Mouse (Mus musculus): ENCODE data around the gene Gjc1.

Gene Gjc1

GRCm38 (mm10) chr11:102819021-102819782, at the start of gene Gjc1:
TSS of gene Gjc1 (minus strand) at chr11:102819700.
- peak; percentile 39 for DNase-seq (ENCODE audit: low read depth, low spot score)

GRCm38 (mm10) chr11:102864272-102864671, 44.8 kb upstream of the Gjc1 start:
- DNase-seq (ENCODE audit: low read depth, low spot score), result peak; percentile 86

GRCm38 (mm10) chr11:102859933-102860332, 40.4 kb upstream of the Gjc1 start:
- DNase-seq (ENCODE audit: low read depth, low spot score), result peak; percentile 88

GRCm38 (mm10) chr11:102858951-102859350, 39.5 kb upstream of the Gjc1 start:
- DNase-seq (ENCODE audit: low read depth, low spot score), result no peak

GRCm38 (mm10) chr11:102855941-102856340, 36.4 kb upstream of the Gjc1 start:
- no peak for DNase-seq (ENCODE audit: low read depth, low spot score)

- peak; percentile 25 for DNase-seq (ENCODE audit: low read depth, low spot score)
Measured at GRCm38 (mm10) chr11:102853760-102854159, 34.3 kb upstream of the Gjc1 start.

GRCm38 (mm10) chr11:102851883-102852282, 32.4 kb upstream of the Gjc1 start:
- DNase-seq (ENCODE audit: low read depth, low spot score), result peak; percentile 73

- DNase-seq (ENCODE audit: low read depth, low spot score), result no peak
Measured at GRCm38 (mm10) chr11:102845926-102846325, 26.4 kb upstream of the Gjc1 start.

GRCm38 (mm10) chr11:102838616-102839150, 19.2 kb upstream of the Gjc1 start:
- DNase-seq (ENCODE audit: low read depth, low spot score), result no peak

GRCm38 (mm10) chr11:102838126-102838525, 18.6 kb upstream of the Gjc1 start:
- no peak for DNase-seq (ENCODE audit: low read depth, low spot score)

- DNase-seq (ENCODE audit: low read depth, low spot score), result no peak
Measured at GRCm38 (mm10) chr11:102837385-102837784, 17.9 kb upstream of the Gjc1 start.

- no peak for DNase-seq (ENCODE audit: low read depth, low spot score)
Measured at GRCm38 (mm10) chr11:102836146-102836545, 16.6 kb upstream of the Gjc1 start.

GRCm38 (mm10) chr11:102835549-102835948, 16.0 kb upstream of the Gjc1 start, which contains the start of gene Higd1b:
TSS of gene Higd1b (plus strand) at chr11:102835849.
- no peak for DNase-seq (ENCODE audit: low read depth, low spot score)

GRCm38 (mm10) chr11:102834219-102834618, 14.7 kb upstream of the Gjc1 start:
- DNase-seq (ENCODE audit: low read depth, low spot score), result no peak

- DNase-seq (ENCODE audit: low read depth, low spot score), result no peak
Measured at GRCm38 (mm10) chr11:102832700-102833297, 13.3 kb upstream of the Gjc1 start.

- DNase-seq (ENCODE audit: low read depth, low spot score), result no peak
Measured at GRCm38 (mm10) chr11:102830276-102830675, 10.8 kb upstream of the Gjc1 start.

GRCm38 (mm10) chr11:102827097-102827496, 7.6 kb upstream of the Gjc1 start:
- DNase-seq (ENCODE audit: low read depth, low spot score), result no peak

- no peak for DNase-seq (ENCODE audit: low read depth, low spot score)
Measured at GRCm38 (mm10) chr11:102826476-102826875, 7.0 kb upstream of the Gjc1 start.

- DNase-seq (ENCODE audit: low read depth, low spot score), result no peak
Measured at GRCm38 (mm10) chr11:102821231-102821630, 1.7 kb upstream of the Gjc1 start.

- no peak for DNase-seq (ENCODE audit: low read depth, low spot score)
Measured at GRCm38 (mm10) chr11:102820432-102820831, 932 bp upstream of the Gjc1 start.

- peak; percentile 23 for DNase-seq (ENCODE audit: low read depth, low spot score)
Measured at GRCm38 (mm10) chr11:102819783-102820385, 384 bp upstream of the Gjc1 start.
